Mouse (Mus musculus) yolk sac, embryonic 10.5 days (tissue): ENCODE results near the gene Lcn12.
A peak's percentile ranks its signal among the peaks of the same experiment; 100 is the strongest.

Experiments
- DNase-seq: peaks from one replicate; pipeline ENCODE4 v3.0.0-alpha.2; 2017; ENCODE audit warnings: low spot score

The Lcn12 gene

DNA sequence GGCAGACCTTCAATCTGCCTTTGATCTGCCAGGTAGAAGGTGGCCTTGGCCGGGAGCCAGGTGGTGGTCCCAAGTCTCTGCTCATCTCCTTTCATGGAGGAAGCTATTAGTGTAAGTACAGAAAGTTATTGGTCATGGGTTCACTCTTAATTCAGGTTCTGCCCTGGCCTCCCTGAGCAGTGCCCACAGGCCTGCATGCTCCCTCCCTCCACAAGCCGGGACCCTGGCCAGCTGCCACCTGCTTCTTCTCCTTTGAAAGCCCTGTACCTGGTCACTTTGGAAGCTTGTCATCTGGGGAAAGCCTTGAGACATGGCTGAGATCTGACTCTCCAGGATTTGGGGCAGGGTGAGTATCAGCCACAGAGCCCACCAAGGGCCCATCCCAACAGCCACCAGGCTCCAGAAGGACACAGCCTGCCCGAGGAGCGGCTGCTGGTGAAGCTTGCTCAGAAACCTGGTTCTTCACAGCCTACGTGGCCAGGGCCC is at the start of gene Lcn12:
Lcn12 (minus strand) TSS at position 436 of the 486 bp plus-strand sequence.
- DNase-seq = no peak

DNA sequence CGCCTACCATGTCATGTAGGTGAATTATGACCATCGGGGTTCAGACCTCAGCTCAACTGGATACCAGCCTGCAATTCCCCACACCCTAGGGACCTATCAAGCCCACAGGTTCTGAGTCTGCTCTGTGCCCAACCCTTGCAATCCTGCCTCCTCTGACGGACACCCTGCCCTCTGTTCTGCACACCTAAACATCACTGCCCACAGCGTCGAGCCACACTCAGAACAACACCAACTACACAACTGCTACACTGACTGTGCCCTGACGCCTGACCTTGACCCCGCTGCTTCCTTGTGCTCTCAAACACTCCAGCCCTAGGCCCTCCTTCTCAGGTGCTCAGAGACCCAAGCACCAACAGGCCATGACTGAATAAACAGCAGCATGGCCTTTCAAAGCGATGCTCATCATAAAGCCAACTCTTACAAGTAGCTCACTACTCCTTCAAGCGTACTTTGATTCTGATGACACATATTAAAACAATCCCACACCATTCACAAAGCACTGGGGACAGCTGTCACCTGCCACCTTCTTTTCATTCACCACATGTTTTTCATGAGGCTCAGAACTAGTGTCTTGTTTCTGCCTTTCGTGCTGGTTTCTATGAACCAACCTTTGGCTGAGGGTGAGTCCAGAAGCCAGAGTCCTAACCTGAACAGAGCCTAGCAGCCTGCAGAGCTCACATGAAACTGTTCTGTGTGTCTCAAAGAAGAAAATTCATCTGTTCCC is 48.1 kb upstream of the Lcn12 start:
- no peak for DNase-seq

DNA sequence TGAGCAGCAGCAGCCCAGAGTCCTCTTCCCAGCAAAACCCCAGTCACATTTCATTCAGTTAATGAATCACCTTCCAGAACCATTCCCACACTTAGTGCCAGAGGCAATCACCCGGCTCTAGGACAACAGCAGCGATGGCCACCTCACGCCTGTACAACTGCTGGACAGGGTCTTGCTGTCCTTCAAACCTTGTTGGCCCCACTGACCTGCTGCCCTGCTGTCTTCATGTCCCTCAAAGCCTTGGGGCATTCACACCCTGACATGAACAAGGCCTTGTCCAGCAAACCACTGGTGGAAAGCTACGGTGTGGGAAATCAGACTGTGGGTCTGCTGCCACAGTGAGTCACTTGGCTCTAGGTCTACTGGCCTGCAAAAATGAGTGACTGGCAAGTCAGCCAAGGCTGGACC is 46.8 kb upstream of the Lcn12 start:
- no peak for DNase-seq

DNA sequence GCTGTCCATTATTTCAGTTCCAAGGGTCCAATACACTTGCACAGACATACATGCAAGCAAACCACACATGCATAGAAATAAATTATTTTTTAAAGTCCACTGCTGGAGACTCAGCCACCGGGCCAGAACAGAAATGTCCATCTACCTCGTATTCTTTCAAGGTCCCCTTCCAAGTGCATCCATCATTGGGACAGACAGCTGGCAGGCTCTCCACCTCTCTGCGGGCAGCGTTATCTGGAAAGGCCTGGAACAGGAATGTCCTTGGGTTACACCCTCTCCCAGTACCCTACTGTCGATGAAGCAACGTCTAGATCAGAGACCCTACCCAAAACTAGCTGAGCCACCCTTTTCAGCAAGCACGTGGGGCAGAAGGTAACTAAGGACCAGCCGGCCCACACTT is 42.8 kb upstream of the Lcn12 start:
- no peak for DNase-seq

DNA sequence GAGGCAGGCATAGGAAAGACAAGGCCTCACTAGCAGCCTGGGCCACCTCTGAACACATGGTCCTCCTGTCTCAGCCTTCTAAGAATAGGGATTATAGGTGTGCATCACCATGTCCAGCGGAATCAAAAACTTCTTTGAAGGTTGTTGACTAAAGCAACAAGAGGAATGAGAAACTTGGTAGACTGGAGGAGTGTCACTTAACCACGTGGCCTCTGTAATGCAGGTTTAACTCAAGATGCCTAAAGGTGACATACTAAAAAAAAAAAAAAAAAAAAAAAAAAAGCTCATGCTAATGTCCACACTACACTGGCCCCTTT is 41.1 kb upstream of the Lcn12 start:
- DNase-seq = no peak

DNA sequence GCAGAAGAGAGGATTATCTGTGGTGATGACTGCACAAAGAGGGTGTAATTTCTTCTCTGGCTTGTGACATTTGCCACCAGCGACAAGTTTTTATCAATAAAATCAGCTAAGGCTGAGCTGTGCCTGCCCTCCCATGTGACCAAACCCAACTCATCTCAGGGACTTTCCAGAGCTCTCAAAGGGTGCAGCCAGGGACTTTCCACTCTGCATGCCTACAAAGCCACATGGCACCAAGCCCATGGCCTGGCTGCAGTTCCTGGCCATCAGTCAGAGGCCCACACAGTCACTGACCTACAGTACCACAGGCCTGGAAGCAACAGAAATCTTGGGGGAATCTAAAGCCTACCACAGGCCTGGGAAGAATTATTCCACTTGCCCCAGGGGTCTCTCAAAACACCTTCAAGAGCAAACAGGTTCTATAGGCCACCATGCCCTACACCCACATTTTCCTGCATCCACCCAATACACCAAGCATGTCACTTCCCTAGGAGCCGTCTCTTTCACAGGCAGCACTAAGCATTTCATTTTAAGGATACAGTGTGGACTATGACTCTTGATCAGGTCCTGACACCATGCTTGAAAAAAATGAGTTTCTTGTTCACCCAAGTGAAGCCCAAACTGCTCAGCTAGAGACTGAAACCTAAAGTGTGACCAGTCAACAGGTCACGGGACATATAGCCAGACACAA is 40.6 kb upstream of the Lcn12 start:
- no peak for DNase-seq

DNA sequence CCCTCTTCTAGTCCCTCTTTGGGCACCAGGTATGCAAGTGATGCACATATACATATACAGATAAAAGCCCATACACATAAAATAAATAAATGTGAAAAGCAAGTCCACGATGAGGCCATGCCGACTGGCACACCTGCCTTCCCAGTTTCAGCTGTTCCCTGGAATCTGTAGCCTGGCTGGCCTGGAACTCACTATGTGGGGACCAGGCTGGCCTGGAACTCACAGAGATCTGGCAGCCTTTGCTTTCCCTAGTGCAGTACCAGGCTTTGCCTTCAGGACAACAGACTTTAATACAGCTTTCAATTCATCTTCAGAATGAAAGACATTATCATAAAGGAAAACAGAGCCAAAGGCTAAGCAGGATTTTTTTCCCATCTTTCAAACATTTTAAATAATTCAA is 40.0 kb upstream of the Lcn12 start:
- DNase-seq = no peak

DNA sequence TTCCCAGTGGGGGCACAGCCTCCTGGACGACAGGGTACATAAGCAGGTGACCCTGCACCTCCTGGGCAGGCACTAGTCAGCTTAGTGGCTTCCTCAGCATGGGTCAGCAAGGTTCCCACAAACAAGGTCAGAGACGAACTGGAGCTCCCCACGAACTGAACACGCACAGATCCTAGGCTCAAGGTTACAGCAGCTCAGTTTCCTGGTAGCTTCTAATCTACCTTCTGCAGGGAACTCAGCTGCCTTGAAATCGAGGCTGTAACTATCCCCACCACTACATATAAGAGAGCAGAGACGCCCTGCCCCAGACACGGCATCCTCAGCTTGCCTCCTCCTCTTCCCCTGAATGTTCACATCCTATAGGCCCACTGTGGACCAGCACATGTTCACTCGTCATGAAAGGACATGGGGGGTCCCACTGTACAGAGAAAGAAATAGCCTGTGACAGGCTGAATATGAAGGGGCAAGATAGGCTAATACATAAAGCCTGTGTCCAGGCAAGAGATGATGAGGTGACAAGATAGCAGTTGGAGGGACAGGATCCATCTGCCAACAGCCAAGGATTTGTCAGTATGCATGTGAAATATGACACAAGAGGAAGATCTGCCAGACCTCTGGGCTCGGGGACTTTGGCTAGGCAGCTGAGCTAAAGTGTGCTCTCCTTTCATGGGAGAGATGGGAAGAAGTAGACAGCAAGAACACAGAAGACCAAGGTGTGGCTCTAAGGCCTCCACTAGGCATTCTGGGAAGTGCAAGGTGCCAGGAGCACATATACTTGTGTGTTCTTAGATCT is 33.0 kb upstream of the Lcn12 start:
- no peak for DNase-seq

DNA sequence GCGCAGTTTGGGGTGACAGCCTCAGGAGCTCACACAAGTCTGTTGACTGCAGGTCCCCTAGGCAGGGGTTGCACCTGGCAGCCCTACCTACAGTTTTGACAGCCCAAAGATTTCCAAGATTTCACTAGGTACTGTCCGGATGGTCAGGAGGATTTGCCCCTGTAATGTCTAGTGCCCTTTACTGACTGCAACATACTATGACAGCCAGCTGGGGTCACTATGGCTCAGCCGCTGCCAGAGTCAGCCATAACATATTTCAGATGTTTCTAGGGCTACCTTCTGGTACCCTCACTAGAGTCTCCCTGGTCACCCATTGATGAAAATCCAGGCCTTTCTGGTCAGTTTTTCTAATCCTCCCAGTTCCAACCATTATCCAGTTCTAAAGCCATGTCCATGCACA is 16.2 kb upstream of the Lcn12 start:
- no peak for DNase-seq

DNA sequence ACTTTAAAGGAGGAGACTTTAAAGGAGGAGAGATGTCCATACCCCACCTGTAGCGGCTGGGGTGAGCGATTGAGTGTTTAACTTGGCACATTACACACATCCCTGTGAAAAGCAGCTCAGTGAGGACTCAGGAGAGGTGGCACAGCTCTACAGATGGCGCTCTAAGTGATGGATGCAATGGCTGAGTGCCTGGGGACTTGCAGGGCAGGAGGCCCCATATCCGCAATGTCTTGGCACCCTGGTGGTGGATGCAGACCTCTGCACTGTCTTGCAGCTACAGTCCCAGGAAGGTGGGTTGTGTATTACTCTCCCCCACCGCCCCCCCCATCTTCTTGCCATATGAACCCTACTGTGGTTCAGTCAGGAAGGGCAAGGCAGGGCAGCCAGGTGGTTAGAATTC is 13.3 kb upstream of the Lcn12 start:
- no peak for DNase-seq

DNA sequence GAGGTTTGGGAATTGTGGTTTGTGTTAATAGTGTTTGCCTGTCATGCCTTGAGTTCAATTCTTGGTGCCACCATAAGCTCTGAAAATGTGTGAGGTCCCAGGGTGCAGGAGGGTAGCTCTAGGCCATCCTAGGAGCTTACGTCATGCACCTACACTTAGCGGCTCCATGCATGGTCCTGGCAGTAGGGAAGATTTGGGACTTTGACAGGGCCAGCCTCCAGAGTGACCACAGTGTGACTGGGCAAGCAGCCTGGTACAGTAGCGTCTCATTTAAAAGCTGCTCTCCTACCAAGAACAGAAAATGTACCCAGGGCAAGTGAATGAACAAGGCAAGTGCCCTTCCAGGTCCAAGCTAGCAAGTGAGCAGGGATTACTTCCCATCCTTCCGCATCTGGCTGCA is 12.1 kb upstream of the Lcn12 start:
- no peak for DNase-seq

DNA sequence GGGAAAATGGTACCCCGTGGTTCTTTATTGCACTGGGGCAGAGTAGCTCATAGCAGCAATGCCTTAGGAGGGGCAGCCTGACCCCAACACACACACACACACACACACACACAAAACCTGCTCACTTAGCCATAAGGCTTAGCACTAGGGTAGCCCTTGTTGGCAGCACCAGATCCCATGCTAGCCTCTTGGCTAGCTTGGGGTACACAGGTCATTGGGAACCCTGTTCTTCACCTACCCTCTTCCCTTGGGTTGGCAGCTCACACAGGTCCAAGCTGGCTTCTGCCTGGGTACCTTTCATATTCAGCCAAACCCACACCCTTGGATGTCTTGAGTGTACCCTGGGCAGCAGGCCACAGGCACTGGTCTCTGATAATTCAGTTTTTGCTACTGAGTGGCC is 11.3 kb upstream of the Lcn12 start:
- no peak for DNase-seq

DNA sequence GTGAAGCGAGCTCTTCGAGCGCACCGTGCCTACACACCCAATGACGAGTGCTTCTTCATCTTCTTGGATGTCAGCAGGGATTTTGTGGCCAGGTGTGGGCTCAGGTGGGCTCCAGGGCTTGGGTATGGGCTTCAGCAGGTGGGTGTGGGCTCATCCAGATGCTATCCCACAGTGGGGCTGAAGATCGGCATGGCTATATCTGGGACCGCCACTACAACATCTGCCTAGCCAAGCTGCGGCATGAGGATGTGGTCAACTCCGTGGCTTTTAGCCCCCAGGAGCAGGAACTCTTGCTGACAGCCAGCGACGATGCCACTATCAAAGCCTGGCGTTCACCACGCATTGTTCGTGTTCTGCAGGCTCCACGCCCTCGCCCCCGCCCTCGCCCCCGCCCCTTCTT is 10.8 kb upstream of the Lcn12 start:
- DNase-seq = no peak

DNA sequence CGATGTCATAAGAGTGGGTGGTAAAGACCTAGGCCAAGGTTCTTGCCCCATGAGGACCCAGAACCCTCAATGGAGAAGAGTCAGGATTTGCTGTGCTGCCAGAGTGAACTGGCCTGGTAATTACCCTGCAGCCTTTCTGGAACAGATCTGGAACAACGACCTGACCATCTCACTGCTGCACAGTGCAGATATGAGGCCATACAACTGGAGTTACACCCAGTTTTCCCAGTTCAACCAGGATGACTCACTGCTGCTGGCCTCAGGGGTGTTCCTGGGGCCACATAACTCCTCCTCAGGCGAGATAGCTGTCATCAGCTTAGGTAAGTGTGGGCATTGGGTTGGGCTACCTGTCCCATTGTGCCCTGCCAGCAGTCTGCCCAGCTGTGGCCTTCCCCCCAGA is 9.0 kb upstream of the Lcn12 start:
- no peak for DNase-seq

DNA sequence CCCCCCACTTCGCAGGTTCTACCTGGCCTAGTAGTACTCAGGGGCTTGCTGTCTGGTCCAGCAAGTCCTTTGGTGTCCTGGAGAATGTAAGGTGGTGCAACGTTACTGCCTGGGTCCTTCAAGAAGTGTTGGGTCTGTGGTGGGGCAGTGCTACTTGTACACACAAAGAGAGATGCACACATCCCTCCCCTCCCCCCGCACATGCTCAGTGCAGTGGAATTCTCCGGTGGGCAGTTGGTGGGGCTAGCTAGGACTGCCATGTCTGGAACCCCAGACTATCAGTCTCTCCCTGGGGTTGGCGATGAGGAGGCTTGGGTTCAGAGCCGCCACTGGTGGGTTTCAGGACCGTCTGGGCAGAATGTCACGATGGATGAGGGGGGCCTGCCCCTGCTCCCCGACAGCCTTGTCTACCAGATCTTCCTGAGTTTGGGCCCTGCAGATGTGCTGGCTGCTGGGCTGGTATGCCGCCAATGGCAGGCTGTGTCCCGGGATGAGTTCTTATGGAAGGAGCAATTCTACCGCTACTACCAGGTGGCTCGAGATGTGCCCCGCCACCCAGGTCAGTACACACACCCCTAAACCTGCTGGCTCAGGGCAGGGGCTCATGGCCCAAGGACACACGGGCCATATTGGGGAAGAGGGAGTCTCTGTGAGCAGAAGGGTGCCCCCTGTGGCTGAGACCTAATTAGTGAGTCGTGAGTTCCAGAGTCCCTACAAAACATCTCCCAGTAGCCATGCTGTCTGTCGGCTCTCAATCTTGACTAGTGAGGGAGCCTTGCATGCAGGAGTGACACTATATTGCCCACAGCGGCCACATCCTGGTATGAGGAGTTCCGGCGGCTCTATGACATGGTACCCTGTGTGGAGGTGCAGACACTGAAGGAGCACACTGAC is 8.1 kb upstream of the Lcn12 start, which contains the start of gene C8g:
C8g (minus strand) TSS at position 127 of the 894 bp plus-strand sequence.
- DNase-seq = no peak

DNA sequence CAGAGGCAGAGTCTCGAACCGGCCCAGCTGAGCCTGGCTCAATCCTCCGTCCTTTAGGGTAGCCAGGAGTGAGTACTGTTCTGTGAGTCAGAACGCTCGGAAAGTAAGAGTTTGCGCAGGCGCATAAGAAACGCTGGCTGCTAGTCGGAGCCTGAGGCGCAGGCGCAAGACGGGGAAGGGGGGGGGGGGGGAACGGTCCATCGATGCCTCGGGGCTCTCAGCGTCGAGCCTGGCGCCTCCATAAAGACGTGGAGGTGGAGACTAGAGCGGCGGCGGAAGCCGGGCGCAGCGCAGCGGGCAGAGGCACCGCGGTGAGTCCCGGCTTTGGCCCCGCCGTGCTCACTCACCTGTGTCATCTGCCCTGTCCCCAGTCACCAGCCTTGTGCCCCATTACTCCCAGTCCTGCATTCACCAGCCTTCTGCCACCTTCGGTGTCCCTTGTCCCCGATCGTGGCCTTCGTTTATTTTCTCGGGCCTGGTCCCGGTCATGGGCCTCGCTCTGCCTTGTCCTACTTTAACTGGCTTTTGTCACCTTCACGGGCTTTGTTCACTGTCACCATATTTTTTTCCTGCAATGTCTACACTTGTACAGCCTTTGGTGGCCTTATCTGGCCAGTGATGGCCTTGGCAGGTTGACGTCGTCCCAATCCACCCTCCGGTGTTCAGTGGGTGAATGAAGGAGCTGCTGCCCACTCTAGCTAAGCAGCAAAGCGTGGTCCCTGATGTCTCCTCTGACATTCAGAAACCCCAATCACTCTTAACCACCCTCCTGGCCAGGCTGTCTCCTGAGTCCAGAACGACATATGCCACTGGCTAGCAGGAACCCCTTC is 7.1 kb upstream of the Lcn12 start, which contains the start of gene Fbxw5:
Fbxw5 (plus strand) TSS at position 175 of the 830 bp plus-strand sequence.
- peak; percentile 96 for DNase-seq

DNA sequence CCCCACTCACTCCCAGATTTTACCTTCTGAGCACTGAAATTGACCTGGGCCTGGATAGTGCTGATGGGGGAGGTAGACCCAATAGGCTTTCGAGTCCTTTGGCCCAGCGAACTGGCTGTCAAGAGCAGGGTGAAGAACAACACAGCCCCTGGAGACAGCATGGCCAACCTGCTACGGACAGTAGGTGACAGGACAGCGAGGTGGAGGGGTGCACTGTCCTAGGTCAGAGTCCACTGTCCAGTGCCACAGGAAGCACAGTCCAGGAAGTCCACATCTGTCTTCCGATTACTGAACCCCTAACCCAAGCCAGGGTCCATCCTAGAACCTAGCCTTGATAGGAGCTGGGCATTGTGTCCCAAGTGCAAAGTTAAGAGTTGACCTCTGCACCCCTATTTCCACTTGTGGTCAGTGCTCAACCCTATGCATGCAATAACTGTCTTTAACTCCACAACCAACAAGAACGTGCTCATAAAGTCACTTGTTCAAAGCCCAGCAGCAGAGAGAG is 6.4 kb upstream of the Lcn12 start:
- DNase-seq = no peak

DNA sequence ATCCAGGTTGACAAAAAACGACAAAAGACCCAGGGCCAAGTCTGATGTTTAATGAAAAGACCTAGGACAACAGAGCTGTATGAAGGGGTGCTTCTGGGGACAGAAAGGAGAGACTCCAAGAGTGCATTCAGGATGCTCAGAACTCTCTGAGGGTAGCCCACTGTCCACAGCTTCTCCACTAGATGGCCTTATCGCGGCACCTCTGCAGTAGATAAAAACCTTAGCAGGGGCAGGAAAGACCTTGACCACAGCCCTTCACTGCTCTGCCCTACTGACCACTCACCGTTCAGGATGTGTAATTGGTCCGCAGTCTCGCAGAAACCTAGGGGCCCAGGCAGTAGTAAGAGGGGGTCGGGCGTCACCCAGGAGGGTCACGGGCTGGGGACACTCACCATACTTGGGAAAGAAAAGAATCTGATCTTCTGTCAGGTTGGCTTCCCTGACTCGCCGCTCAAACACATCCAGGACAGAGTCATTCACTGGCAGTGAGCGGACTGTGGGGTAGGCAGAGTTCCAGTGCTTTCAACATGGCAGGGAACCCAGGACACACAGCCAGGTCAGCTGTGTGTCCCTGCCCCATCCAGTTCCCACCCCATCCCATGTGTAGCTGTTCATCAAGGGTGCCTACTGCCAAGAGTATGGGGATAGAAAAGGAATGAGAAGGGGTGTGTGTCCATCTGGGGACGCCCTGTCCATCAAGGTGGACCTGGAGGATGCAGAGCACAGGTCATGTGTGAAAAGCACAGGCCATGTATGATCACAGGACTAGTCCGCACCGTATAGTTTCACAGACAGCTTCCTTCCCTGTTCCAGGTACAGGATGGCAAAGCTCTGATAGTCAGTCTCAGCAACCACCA is 5.1 kb upstream of the Lcn12 start:
- no peak for DNase-seq

DNA sequence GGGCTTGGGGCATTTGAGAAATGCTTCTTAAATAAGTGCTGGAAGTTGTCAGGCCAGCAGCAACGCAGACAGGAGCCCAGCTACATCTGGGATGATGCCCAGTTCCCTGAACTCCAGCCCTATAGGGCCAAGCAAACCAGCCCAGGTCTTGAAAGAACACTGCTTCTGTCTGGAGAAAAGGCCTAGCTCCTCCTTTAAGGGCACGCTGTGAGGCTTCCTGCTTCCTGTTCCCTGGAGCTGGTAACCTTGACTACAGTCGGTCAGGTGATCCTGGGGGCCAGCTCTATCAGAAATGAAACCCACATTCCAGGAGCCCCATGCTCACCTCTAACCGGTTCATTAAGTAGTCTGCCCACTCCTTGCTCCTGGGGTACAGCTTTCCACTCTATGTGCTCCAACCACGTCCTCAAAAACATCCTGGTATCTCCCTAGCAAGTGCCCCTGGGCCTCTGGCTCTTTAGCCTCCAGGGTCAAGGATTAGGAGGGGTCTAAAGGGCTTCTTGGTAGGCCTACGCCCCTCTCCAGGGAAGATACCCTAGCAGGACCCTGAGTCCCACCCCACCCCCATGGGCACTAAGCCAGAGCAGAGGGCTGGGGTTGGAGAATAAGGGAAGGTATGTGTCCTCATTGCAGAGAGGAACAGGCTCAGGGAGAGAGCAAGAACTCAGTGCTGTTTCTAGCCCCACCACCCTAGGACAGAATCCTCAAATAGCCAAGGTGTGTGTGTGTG is 4.3 kb upstream of the Lcn12 start:
- DNase-seq = no peak
